Mouse (Mus musculus): ENCODE results near the gene Ttc26. TPM values are rescaled to one million over a fixed set of nuclear protein-coding genes. Genes with fewer than 3 reads are reported as not detected.
"Not testable (repeated sequence)": the region's sequence is repeated elsewhere in the genome, so short reads cannot be mapped to it uniquely, and the experiment has no call there.

Gene Ttc26
- polyA plus RNA-seq, 1 experiment from 2014 or later = 2.3 TPM

- Histone ChIP-seq H3K36me3 (no peaks in the 10 kb centered on the region; the same call in 1 of the 2 replicates), H3K4me3 (no peak overlapping the region), H3K4me1 (replicated peaks) (no peaks in the 10 kb centered on the region), H3K9ac (no peak overlapping the region), H3K27ac (no peak overlapping the region), H3K4me2 (no peak overlapping the region), H3K9me3 (replicated peaks) (no peaks in the 10 kb centered on the region), H3K27me3 (no peaks in the 10 kb centered on the region)
- no peak for ATAC-seq (replicated peaks; ENCODE audit: insufficient number of reproducible peaks, insufficient read depth, low FRiP score, low read depth)
- 79% methylated on average over 3 of the region's 3 CpGs for WGBS
Observed at GRCm38 (mm10) chr6:38389671-38390070, 8.4 kb downstream of the Ttc26 start.

GRCm38 (mm10) chr6:38432457-38432856 is 51.2 kb downstream of the Ttc26 start:
- H3K36me3 ChIP-seq; H3K9ac ChIP-seq; H3K27me3 ChIP-seq; H3K9me3 ChIP-seq (replicated peaks); H3K27ac ChIP-seq; ATAC-seq (replicated peaks; ENCODE audit: insufficient number of reproducible peaks, insufficient read depth, low FRiP score, low read depth): not testable (repeated sequence)
- peaks cover 10% of the 10 kb centered on the region for H3K4me1 ChIP-seq (replicated peaks)
- 0 out of 2 replicates have a peak overlapping the region, but pooled peaks have one; percentile 82 for H3K4me3 ChIP-seq
- H3K4me2 ChIP-seq = peak overlapping the region; percentile 73
- WGBS = 72% methylated on average over 5 of the region's 5 CpGs

GRCm38 (mm10) chr6:38433261-38434033 is 52.2 kb downstream of the Ttc26 start, which contains the start of gene Ubn2:
TSS of gene Ubn2 (plus strand) at chr6:38433950.
- H3K27ac ChIP-seq = peak within 1 kb of the TSS; percentile 97
- H3K9me3 ChIP-seq (replicated peaks) = no peaks in the 10 kb centered on the region
- WGBS = under 1% methylated on average over 64 of the region's 64 CpGs
- H3K27me3 ChIP-seq = no peaks in the 10 kb centered on the region
- H3K36me3 ChIP-seq = no peaks in the 10 kb centered on the region
- H3K4me2 ChIP-seq = peak within 1 kb of the TSS; percentile 73
- H3K4me3 ChIP-seq = peak within 1 kb of the TSS; percentile 82
- peaks cover 10% of the 10 kb centered on the region for H3K4me1 ChIP-seq (replicated peaks)
- H3K9ac ChIP-seq = peak within 1 kb of the TSS; percentile 82
- ATAC-seq (replicated peaks; ENCODE audit: insufficient number of reproducible peaks, insufficient read depth, low FRiP score, low read depth) = peak; percentile 97

- Histone ChIP-seq H3K9ac (peak overlapping the region; percentile 82), H3K9me3 (replicated peaks) (no peaks in the 10 kb centered on the region), H3K4me1 (replicated peaks) (peaks cover 10% of the 10 kb centered on the region), H3K36me3 (no peaks in the 10 kb centered on the region), H3K4me2 (peak overlapping the region; percentile 73), H3K4me3 (peak overlapping the region; percentile 82), H3K27me3 (no peaks in the 10 kb centered on the region), H3K27ac (peak overlapping the region; percentile 97)
- 1% methylated on average over 89 of the region's 118 CpGs for WGBS
- peak; percentile 71 for ATAC-seq (replicated peaks; ENCODE audit: insufficient number of reproducible peaks, insufficient read depth, low FRiP score, low read depth)
Observed at GRCm38 (mm10) chr6:38434055-38435023, 53.1 kb downstream of the Ttc26 start.

GRCm38 (mm10) chr6:38443842-38444241 is 62.6 kb downstream of the Ttc26 start:
- H3K4me3 ChIP-seq = no peak overlapping the region
- H3K4me1 ChIP-seq (replicated peaks) = no peaks in the 10 kb centered on the region
- H3K9me3 ChIP-seq (replicated peaks) = no peaks in the 10 kb centered on the region
- no peak overlapping the region for H3K27ac ChIP-seq
- H3K4me2 ChIP-seq = no peak overlapping the region
- WGBS = 53% methylated on average over 3 of the region's 3 CpGs
- H3K27me3 ChIP-seq = no peaks in the 10 kb centered on the region
- peaks cover 27% of the 10 kb centered on the region for H3K36me3 ChIP-seq
- no peak for ATAC-seq (replicated peaks; ENCODE audit: insufficient number of reproducible peaks, insufficient read depth, low FRiP score, low read depth)
- no peak overlapping the region for H3K9ac ChIP-seq

- Histone ChIP-seq H3K27me3 (no peaks in the 10 kb centered on the region), H3K4me1 (replicated peaks) (no peaks in the 10 kb centered on the region), H3K9ac (no peak overlapping the region), H3K4me3 (no peak overlapping the region), H3K36me3 (peaks cover 38% of the 10 kb centered on the region), H3K9me3 (replicated peaks) (no peaks in the 10 kb centered on the region), H3K4me2 (no peak overlapping the region), H3K27ac (no peak overlapping the region)
- 65% methylated on average over 2 of the region's 2 CpGs for WGBS
- no peak for ATAC-seq (replicated peaks; ENCODE audit: insufficient number of reproducible peaks, insufficient read depth, low FRiP score, low read depth)
Observed at GRCm38 (mm10) chr6:38448295-38448694, 67.0 kb downstream of the Ttc26 start.

- no peak for ATAC-seq (replicated peaks; ENCODE audit: insufficient number of reproducible peaks, insufficient read depth, low FRiP score, low read depth)
- 93% methylated on average over 4 of the region's 4 CpGs for WGBS
- no peaks in the 10 kb centered on the region for H3K9me3 ChIP-seq (replicated peaks)
- no peaks in the 10 kb centered on the region for H3K27me3 ChIP-seq
- H3K4me3 ChIP-seq = no peak overlapping the region
- H3K4me2 ChIP-seq = no peak overlapping the region
- peaks cover 47% of the 10 kb centered on the region for H3K36me3 ChIP-seq
- H3K27ac ChIP-seq = no peak overlapping the region
- H3K9ac ChIP-seq = no peak overlapping the region
- no peaks in the 10 kb centered on the region for H3K4me1 ChIP-seq (replicated peaks)
Observed at GRCm38 (mm10) chr6:38453049-38453448, 71.8 kb downstream of the Ttc26 start.

- H3K4me2 ChIP-seq; ATAC-seq (replicated peaks; ENCODE audit: insufficient number of reproducible peaks, insufficient read depth, low FRiP score, low read depth); H3K9me3 ChIP-seq (replicated peaks); H3K27me3 ChIP-seq; H3K4me1 ChIP-seq (replicated peaks); H3K9ac ChIP-seq; H3K4me3 ChIP-seq; H3K27ac ChIP-seq: not testable (repeated sequence)
- peaks cover 43% of the 10 kb centered on the region for H3K36me3 ChIP-seq
Observed at GRCm38 (mm10) chr6:38456425-38456824, 75.2 kb downstream of the Ttc26 start.

- Histone ChIP-seq H3K9ac (no peak overlapping the region), H3K36me3 (peaks cover 39% of the 10 kb centered on the region), H3K27me3 (no peaks in the 10 kb centered on the region), H3K9me3 (replicated peaks) (no peaks in the 10 kb centered on the region), H3K27ac (no peak overlapping the region), H3K4me2 (no peak overlapping the region), H3K4me1 (replicated peaks) (no peaks in the 10 kb centered on the region), H3K4me3 (no peak overlapping the region)
- ATAC-seq (replicated peaks; ENCODE audit: insufficient number of reproducible peaks, insufficient read depth, low FRiP score, low read depth) = no peak
- WGBS = 95% methylated on average over 3 of the region's 3 CpGs
Observed at GRCm38 (mm10) chr6:38458075-38458474, 76.8 kb downstream of the Ttc26 start.

GRCm38 (mm10) chr6:38469591-38469990 is 88.3 kb downstream of the Ttc26 start:
- Histone ChIP-seq H3K4me2 (no peak overlapping the region), H3K9me3 (replicated peaks) (no peaks in the 10 kb centered on the region), H3K36me3 (peaks cover 32% of the 10 kb centered on the region), H3K27ac (no peak overlapping the region), H3K4me1 (replicated peaks) (no peaks in the 10 kb centered on the region), H3K9ac (no peak overlapping the region), H3K4me3 (no peak overlapping the region), H3K27me3 (no peaks in the 10 kb centered on the region)
- WGBS = 82% methylated on average over 4 of the region's 4 CpGs
- no peak for ATAC-seq (replicated peaks; ENCODE audit: insufficient number of reproducible peaks, insufficient read depth, low FRiP score, low read depth)
